Mouse (Mus musculus) cerebellum, adult (tissue): Measurements from ENCODE around the gene Card19.

Experiments used
- ATAC-seq: cut with Nextera tagmentation; 2 replicates; pipeline ENCODE4 v1.9.2; 2017; ENCODE audit warnings: mild to moderate bottlenecking, moderate library complexity, mixed read lengths; ENCODE audit not compliant: insufficient number of reproducible peaks, low FRiP score, low TSS enrichment

Card19 gene

GRCm38 (mm10) chr13:49233792-49234572 lies 18.1 kb upstream of the Card19 start:
- ATAC-seq: no peak

DNA sequence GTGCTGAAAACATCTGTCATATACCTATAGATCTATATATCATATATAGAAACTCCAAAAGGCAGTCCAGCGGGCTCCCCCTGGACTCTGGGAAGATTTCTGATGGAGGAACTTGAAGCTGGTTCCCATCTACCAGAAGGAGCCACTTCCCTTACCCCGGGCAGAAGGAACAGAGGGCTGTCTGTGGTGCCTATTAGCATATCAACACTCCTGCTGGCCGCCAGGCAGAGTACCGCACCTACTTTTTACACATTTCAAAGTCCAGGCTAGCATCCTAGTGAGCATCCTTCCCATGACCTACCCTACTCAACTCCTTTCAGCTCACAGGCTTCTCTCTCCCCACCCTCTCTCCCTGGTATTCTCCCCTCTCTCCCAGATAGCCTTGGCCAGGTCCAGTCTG lies 9.8 kb upstream of the Card19 start:
- no peak for ATAC-seq

DNA sequence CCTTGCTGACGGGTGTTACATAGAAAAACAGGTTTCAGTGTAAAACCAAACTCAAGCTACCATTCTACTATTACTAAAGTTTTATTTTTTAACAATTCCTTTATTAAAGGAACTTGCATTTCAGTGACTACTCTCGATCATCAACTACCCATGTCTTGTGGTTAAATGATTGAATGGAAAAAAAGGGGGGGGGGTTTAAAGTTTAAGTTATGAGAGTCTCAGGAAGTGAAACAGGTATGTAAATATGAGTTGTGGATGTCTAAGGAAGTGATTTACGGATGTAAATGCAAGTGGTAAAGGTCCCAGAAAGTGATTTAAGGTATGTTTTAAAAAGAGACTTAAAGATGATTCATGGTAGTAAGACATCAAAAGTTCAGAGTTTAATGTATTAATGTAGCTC lies 9.3 kb upstream of the Card19 start:
- ATAC-seq: no peak

- ATAC-seq: no peak
Observed at GRCm38 (mm10) chr13:49224729-49225128, 8.9 kb upstream of the Card19 start.

GRCm38 (mm10) chr13:49224314-49224713 lies 8.5 kb upstream of the Card19 start:
- no peak for ATAC-seq

- ATAC-seq: no peak
Observed at GRCm38 (mm10) chr13:49220912-49221311, 5.1 kb upstream of the Card19 start.

GRCm38 (mm10) chr13:49219367-49219766 lies 3.5 kb upstream of the Card19 start:
- no peak for ATAC-seq

- ATAC-seq: no peak
Observed at GRCm38 (mm10) chr13:49218651-49219050, 2.8 kb upstream of the Card19 start.

DNA sequence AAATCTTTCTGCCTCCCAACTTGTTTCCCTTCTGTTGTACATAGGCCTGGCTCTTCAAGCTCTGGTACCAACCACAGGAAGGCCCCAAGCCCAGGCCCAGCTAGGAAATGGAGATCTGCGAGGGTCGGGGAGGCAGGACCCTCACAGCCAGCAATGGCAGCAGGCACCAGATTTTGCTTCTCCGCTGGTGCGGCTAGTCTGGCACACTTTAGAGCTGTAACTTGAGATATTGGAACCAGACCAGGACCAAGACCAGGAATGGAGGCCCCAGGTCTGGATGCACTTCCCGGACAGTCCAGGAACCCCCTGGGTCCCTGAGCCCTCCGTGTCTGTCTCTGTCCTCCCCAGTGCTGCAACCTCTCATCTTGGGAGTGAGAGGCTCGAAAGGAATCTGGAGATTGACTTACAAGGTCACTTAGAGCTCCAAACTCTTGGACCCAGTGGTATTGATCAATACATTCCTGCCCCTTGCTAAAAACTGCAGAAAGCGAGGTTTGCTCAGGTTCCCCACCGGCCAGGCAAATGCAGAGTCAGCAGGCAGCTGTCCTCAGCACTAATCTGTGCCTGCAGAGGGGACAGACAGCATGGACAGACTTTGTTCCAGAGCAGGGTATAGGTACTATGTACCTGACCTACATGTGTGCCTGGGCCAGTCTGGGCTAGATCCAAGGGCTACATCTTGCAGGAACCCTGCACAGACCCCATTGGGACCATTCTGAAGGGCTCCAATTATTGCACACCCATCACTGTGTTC lies 1.1 kb upstream of the Card19 start:
- ATAC-seq: no peak

GRCm38 (mm10) chr13:49216220-49216552 lies 349 bp upstream of the Card19 start:
- ATAC-seq: peak; percentile 41

DNA sequence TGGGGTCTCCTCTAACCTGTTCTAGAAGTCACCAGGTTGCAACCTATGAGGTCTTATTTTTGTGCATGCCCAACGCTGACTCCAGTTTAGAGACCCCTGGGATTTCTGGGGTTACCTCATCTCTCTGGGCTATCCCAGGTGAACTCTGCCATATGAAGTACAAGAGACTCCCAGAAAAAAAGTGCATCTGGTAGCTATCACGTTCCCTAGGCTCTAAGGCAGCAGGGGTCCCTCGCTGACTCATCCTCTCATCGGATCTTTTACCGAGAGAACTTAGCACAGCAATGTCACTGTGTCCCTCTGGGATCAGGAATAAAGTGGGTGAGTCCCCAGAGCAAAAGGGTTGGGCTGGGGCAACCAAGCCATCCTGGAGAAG lies 721 bp downstream of the Card19 start:
- ATAC-seq: no peak

GRCm38 (mm10) chr13:49214454-49214853 lies 1.4 kb downstream of the Card19 start:
- no peak for ATAC-seq

- peak; percentile 40 for ATAC-seq
Observed at GRCm38 (mm10) chr13:49213531-49213932, 2.3 kb downstream of the Card19 start.

DNA sequence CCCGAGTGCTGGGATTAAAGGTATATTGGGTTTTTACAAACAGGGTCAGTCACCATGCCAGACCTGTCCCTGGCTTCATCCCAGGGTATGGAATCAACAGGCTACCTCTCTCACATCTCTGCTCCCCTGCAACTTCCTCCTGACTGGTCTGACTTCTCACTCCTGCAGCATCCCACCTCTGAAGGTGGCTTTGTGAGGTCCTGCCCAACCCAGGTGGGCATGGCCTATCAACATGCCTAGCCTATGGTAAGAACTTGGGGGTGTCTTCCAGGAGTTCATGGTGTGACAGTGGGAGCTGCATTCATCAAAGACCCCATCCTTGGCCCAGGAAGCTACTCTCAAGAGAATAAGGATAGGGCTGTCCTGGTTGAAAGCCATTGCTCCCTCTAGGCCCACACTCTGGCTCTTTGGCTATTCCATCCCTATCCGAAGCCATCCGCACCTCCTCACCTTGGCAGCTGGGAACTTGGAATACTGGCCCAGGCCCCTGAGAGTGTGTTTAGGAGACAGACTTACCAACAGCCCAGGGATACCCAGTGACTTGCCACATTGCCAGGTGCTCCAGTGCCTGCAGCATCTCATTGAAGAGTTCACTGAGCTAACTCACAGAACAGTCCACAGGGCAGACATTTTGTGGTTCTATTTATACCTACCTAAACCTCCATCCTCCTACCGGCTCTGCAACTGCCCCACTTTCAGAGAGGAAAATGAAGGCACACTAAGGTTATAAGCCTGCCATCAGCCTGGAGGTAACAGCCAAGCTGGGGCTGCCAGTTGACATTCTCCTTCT lies 2.9 kb downstream of the Card19 start:
- no peak for ATAC-seq

DNA sequence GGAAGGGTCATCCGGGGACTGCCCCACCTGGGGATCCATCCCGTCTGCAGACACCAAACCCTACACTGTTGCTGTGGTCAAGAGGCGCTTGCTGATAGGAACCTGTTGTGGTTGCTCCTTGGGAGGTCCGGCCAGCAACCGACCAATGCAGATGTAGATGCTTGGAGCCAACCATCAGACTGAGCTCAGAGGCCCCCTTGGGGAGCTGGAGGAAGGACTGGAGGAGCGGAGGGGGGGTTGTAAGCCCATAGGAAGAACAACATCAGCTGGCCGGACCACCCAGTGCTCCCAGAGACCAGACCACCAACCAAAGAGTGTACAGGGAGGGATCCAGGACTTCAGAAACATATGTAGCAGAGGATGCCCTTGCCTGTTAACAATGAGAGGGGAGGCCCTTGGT lies 6.5 kb downstream of the Card19 start:
- no peak for ATAC-seq

DNA sequence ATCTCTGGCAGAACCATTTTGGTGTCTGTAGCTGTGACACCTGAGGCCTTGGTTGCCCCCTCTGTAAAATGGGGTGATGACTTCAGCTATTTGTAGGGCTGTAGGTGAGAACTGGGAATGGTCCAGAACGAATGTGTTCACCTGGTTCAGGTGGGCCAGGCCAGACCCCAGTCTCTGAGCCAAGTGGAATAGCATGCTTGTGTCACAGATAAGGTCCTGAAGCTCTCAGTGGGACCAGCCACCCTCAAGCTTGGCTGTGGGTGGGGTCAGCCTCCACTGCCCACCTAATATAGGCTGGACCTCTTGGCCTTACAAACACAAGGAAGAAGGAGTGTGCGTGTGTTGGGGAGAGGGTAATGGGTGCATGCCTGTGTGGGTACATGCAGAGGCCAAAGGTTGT lies 9.5 kb downstream of the Card19 start:
- no peak for ATAC-seq

GRCm38 (mm10) chr13:49205381-49205998 lies 10.3 kb downstream of the Card19 start:
- ATAC-seq: peak; percentile 56; the same call in 1 of the 2 replicates

DNA sequence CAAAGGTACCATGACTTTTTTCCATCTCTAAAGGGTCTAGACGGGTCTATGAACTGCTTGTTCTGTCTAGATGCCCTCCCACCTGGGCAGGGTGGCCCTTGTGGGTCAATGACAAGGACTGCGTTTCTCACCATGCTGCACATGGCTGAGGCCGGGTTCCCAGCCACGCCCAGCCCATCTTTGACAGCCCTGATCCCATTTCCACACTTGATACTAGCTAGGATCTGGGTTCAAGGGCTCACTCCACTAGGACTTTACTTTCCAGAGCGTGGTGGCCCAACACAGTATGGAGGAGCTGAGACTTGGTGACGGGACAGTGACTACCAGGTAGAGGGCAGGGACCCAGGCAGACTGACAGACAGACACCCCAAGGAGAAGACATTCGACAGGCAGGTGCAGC lies 13.3 kb downstream of the Card19 start:
- ATAC-seq: no peak

- ATAC-seq: no peak
Observed at GRCm38 (mm10) chr13:49200688-49201087, 15.1 kb downstream of the Card19 start.

DNA sequence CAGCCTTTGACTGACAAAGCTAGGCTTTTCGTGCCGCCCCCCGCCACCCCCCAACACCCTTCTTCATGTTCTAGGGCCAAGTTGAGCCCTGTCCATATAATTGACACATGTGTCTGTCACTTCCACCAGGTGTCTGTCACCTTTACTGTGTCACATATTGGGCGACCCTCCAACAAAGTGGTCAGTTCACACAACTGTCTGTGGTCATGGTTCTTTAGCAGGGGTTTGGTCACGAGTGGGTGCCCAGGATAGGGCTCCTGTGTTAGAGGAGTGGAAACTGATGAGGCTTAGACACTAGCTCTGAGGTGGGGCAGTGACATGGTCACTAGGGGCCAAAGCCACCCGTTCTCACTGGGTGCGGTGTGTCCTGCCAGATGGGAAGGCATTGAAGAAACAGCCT lies 15.9 kb downstream of the Card19 start:
- no peak for ATAC-seq

DNA sequence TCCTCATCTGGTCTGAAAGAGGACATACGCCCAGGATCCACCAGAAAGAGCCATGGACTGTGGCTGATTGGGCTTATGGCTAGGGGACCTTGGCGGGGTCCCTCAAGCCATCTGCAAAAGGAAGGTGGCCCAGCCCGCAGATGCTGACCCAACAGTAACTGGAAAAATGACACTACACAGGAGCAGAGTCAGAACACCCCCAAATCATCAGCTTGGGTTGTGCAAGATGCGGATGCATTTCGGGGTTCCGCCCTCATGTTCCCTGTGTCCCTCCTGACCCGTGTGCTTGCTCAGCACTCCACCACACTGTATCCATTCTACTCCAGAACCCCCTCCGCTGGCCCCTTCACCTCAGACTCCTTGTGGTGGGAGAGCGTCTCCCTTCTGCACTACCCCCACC lies 17.1 kb downstream of the Card19 start:
- no peak for ATAC-seq
